Mouse (Mus musculus) adrenal gland, postnatal 0 days (tissue): ENCODE results near the gene Exph5. TPM values are rescaled to one million over a fixed set of nuclear protein-coding genes. Genes with fewer than 3 reads are reported as not detected.

Source experiments
- microRNA-seq: library from miRNA; unstranded; fragments of <30 nt; microRNA quantifications from one replicate; pipeline ENCODE4, GENCODE M21; 2016; ENCODE audit warnings: borderline replicate concordance; ENCODE audit not compliant: insufficient number of aligned reads
- polyA plus RNA-seq: library from polyadenylated mRNA; unstranded; fragments of >200 nt; fragmentation: Nextera tagmentation; extraction: Ambion mirVana; gene quantifications from 2 replicates; pipeline ENCODE4 v1.2.1, GENCODE M21; 2015

Gene Exph5
- polyA plus RNA-seq = 0.24 and 0.46 TPM in 2 replicates

GRCm38 (mm10) chr9:53301269-53301720, at the start of gene Exph5:
TSS of gene Exph5 (plus strand) at chr9:53301670.

GRCm38 (mm10) chr9:53383951-53384866, 82.7 kb downstream of the Exph5 start, which contains the start of gene Kdelc2:
TSS of gene Kdelc2 (plus strand) at chr9:53384025.

DNA sequence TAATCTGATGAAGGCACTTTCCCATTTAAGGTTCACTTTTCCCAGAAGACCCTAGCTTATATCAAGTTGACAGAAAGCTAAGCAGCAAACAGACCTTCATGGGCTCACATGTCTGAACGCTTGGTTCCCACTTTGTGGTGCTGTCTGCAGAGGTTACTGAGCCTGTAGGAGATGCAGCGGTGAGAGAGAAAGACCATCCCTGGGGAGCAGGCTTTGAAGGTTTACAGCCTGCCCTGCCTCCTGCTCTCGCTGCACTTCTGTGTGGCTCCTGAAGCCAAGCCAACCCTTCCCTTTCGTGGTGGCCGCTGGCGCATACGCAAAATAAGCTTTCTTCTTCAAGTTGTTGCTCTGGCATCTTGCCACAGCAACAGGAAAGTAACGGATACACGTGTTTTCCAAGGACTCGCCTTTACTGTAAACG, 100.8 kb downstream of the Exph5 start, which contains the start of gene 4930550C14Rik:
4930550C14Rik (plus strand) TSS at position 35 of the 421 bp plus-strand sequence.

Small RNAs within 50 kb of the gene (microRNA-seq; reads per million reads assigned to microRNA genes)
- not detected for gene Mir130c

Other genes starting within 250 kb of the Exph5 start
- gene Ddx10, start 53.6 kb upstream of the Exph5 start, polyA plus RNA-seq = 12.9 and 21.2 TPM in 2 replicates
- 23.4 and 28.0 TPM in 2 replicates for gene Kdelc2, start 82.4 kb downstream of the Exph5 start, polyA plus RNA-seq
- gene 4930550C14Rik, start 100.7 kb downstream of the Exph5 start, polyA plus RNA-seq = 5.6 and 6.6 TPM in 2 replicates
- 6.3 and 9.1 TPM in 2 replicates for gene Atm, start 235.1 kb downstream of the Exph5 start, polyA plus RNA-seq
- 6.0 and 8.4 TPM in 2 replicates for gene Npat, start 235.4 kb downstream of the Exph5 start, polyA plus RNA-seq